Mouse (Mus musculus) B cell, adult (primary cell): ENCODE data around the gene Zc3h7a. TPM values are rescaled to one million over a fixed set of nuclear protein-coding genes. Genes with fewer than 3 reads are reported as not detected.

Experiments used
- total RNA-seq: library from RNA; stranded (reverse); gene quantifications from 4 replicates; pipeline ENCODE4 v1.2.4, GENCODE M21; 2023; ENCODE audit not compliant: inconsistent age

Gene Zc3h7a
- 316 to 335 TPM (median 324 TPM) in 4 replicates for total RNA-seq

GRCm38 (mm10) chr16:11176208-11176883 lies at the start of gene Zc3h7a:
Gene Zc3h7a (minus strand): TSS chr16:11176393.

DNA sequence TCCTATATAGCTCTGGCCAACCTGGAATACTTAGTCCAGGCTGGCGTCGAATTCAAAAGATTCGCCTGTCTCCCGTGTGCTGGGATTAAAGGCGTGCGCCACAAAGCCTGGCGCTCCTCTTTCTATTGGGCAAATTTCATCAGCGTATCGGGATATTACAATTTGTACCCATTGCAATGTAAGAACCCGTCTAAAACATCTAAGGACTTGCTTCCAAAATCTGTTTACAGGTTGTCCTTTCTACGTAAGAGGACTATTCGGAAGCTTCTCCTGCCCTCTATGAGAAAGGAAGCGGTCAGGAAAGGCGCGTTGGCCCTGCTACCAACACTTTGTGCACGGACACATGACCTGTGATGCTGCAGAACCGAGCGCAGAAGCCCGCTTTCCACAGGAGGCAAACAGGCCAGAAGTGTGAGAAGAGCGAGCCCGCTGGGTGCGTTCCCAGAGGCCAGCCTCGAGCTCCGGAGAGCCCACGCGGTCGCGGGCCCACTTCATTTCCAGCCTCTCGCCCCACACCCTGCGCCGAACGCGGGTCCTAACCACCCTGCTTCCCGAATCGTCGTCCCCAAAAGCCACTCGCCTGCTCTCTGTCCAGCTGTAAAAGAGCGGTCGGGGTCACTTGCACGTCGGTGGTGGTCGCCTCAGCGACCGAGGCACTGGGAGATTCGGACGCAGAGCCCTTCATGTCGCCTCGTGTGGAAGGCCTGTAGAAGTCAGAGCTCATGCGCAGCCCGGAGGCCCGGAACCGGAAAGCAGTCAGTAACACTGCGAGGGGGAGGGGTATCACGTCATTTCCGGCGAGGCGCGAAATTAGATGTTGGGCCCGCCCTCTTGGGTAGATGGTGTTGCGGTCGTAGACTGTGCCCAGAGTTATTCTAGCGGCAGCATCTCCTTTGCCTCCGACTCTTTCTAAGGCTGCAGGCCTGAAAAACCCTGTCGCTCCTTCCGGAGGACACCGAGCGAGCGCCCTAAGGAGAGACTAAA lies 26.7 kb upstream of the Zc3h7a start, which contains the start of gene Rsl1d1:
TSS of gene Rsl1d1 (minus strand) at position 761 of the 984 bp plus-strand sequence.

DNA sequence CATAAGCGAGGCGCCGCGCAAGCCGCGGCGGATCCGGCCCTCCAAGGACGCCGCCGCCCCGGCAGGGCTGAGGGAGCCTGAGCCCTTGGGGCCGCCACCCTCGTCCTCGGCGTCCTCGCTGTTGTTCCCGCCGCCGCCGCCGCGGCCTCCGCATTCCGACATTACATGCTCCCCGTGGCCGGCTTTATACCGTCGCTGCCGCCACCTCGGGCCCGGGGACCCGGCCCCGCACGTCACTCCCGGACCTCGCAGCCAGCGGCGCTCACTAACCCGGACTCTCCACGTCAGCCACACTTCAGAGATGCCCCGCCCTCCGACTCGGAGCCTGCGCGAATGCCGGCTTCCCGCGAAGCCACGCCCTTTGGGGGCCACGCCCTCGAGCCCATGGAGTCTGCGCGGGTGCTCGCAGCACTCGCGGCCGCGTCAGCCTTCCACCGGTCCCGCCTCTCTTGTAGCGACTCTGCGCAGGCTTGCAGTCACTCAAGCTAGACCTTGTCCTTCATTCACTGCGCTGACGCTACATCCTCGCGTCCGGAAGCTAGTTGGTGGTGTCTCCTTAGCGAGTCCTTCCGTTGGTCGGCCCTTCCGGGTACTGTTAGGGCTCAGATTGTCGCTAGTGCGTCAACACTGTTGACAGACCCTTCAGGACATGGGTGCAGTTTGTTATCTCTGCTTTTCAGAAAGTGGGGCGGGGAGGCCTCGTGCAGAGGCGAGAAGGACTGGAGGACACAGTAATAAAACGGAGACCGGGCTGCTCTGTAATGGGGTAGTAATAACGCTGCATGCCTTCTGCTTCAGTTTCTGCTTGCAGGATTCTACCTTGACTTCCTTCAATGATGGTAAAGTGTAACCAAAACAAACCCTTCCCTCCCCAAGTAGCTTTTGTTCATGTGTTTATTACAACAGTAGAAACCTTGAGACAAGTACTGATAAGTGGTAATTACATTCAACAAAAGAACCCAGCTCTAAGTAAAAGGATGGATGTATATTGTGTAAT lies 41.5 kb downstream of the Zc3h7a start, which contains the start of gene Txndc11:
TSS of gene Txndc11 (minus strand) at position 303 of the 997 bp plus-strand sequence.

Other genes with a start within 250 kb of the Zc3h7a start
- gene Snn, start 115.4 kb downstream of the Zc3h7a start, total RNA-seq = 203 to 235 TPM (median 229 TPM) in 4 replicates
- 22.2 to 30.2 TPM (median 27.4 TPM) in 4 replicates for gene Litaf, start 110.2 kb downstream of the Zc3h7a start, total RNA-seq
- gene Txndc11, start 41.7 kb downstream of the Zc3h7a start, total RNA-seq = 69.3 to 72.6 TPM (median 70.9 TPM) in 4 replicates
- gene Rsl1d1, start 26.9 kb upstream of the Zc3h7a start, total RNA-seq = 81.8 to 93.4 TPM (median 88.2 TPM) in 4 replicates
- gene Gspt1, start 77.9 kb upstream of the Zc3h7a start, total RNA-seq = 73.1 to 74.7 TPM (median 73.6 TPM) in 4 replicates
- gene Tnfrsf17, start 137.4 kb upstream of the Zc3h7a start, total RNA-seq = 0.66 to 0.67 TPM in 2 of 4 replicates, not detected in the others
- 130 to 147 TPM (median 142 TPM) in 4 replicates for gene Snx29, start 146.5 kb upstream of the Zc3h7a start, total RNA-seq